Mouse (Mus musculus): ENCODE data around the gene Mafg.
"Not testable (repeated sequence)": the region's sequence is repeated elsewhere in the genome, so short reads cannot be mapped to it uniquely, and the experiment has no call there.

Gene Mafg

DNA sequence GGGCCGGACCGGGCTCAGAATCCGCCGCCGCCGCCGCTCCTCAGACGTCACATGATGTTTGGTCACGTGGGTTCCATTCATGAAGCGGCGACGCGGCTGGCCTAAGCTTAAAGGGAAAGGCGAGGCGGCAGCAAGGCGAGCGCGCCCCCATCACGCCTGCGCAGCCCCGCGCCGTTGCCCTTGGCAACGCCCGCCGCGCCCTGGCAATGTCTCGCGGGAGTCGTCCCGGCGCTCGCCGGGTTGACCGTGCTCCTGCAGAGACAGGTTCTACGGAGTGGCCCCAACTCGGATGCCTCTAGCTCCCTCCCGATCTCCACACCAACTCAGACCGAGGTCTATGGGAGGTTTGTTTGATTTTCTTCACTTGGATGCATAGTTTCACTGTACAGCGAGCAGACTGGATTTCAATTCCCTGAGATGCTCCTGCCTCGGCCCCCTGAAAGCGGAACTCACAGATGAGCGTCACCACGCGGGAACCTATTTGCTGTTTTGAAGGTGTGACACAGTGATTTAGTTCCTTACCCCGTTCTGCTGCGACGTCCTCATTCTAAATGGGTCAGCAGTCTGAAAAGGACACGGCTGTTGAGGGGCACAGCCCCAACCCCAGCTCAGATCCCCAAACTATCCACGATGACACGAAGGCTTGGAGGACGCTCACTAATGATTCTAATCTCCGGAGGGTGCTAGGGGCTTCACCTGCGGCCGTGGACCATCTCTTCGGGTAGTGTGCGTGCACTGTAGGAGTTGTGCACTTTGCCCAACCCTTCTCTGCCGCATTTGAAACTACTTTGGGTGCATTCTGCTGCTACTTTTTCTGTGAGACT, at the start of gene Mafg:
TSS of gene Mafg (minus strand) at position 81 of the 824 bp plus-strand sequence.
- DNase-seq: peak; percentile 96

DNA sequence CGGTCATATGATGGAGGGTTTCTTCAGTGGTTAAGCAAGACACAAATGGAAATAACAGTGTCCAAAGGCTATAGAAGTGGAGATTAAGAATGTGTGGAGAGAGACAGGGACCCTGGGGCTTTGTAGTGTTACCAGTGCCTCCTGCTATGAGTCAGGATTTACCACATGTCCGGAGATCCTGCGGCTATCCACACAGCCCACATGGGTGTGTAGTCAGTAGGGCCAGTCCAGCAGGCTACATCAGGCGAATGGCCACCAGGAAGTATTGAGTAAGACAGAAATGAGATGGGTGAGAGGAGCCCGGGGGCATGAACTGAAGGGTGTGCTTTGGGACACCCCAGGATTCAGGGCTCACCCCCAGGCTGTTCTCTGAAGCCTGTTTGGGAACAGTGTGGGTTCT, 49.3 kb upstream of the Mafg start:
- DNase-seq: no peak

DNA sequence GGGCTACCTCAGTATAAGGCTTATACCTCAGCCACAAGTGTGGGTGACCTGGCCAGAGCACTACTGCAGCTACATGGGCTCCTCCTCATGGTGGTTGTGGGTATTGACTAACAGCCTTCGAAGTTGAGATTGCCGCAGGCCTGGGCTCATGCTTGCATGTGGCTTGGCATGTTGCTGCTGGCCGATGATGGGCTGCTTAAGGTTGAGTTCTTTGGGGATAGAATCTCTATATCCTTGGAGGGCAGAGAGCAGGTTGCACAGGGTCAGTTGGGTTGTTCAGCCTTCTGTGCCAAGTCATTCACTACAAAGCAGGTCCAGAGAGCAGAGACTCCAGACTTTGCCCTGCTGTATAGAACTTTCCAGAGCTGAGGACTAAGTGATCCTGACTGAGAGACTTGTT, 46.5 kb upstream of the Mafg start:
- DNase-seq: no peak

DNA sequence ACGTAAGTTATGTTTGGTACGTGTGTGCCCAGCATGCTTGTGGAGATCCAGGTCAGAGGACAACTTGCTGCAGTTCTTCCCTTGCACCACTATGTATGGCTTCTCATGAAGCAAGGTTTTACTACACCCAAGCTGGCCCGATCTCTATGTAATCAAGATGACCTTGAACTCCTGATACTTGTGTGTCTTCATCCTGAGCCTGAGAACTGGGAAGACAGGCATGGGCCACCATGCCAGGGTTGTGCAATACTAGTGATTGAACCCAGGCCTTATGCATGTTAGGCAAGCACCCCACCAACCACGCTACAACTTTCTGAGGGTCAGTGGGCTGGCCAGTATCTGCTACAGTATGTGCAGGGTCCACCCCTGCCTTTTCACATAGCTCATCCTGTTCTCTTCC, 43.6 kb upstream of the Mafg start:
- no peak for DNase-seq

DNA sequence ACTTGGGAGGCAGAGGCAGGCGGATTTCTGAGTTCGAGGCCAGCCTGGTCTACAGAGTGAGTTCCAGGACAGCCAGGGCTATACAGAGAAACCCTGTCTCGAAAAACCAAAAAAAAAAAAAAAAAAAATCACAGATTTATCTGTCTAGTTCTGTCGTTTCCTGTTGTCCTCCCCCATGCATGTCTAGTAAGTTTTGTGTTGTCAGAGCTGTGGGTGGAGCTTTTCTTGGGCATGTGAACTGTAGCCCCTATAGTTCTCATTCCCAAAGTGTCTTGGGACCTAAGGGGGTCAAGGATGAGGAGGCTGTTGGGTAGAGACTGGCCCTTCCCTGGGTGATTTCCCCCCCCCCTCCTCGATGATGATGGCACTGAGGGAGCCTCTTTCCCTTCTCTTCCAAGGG, 42.5 kb upstream of the Mafg start:
- DNase-seq: not testable (repeated sequence)

DNA sequence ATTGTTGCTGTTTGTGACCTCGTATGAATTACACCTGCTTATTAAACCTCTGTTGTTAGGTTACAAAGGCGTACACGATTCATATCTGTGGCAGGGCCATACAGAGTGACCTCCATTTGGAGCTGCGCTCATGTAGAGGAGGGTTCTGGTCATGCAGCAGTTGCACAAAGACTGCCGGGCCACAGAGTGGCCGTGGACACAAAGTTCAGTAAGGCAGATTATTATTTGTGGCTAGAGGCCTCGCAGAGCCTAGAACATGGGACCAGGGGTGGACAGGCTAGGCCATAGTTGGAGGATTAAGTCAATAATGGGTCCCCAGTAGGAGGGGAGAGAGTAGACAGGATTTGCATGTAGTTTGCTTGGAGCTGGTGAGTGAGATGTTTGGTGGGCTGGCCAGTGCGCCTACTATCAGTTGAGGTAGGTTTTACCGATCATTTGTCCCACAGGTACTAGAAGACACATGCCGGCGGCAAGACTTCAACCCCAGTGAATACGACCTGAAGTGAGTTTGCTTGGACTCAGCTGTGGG, 40.3 kb upstream of the Mafg start:
- no peak for DNase-seq

DNA sequence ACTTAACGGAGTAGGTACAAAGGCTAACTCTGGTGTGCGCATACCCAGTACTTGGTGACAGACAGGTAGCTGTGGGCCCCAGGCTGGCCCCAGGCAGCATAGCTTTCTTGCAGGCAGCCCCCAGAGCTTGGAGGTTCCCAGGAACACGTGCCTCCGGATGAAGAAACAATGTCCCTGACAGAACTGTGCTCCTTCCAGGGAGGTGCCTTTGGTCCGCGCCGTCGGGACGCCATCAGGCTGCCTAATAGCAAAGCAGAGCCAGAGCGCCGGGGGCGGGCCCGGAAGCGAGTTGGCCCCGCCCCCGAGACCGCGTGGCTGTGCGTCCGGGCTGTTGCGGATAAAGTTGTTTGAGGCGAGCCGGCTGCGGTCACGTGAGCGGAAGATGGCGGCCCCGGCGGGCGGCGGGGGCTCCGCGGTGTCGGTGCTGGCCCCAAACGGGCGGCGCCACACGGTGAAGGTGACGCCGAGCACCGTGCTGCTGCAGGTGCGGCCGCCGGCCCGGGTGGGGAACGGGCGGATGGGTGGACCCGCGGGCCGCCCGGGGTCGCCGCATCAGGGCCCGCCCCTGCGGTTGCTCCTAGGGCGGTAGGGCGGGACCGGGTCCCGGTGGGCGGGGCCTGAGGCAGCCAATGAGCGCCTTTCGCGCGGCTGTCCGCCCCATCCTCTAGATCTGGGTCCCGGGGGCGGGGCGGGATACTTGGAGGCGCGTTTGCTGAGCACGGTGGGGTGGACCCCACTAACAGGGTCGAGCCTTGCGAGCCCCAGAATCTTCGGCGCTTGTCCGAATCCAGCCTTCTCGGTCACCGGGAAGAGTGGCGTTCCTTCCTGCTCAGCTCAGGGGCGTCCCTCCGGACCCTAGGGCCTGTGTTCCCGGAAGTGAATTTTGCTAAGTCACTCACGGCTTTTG, 39.5 kb upstream of the Mafg start, which contains the start of gene Aspscr1:
TSS of gene Aspscr1 (plus strand) at position 287 of the 907 bp plus-strand sequence.
- DNase-seq: peak; percentile 93

DNA sequence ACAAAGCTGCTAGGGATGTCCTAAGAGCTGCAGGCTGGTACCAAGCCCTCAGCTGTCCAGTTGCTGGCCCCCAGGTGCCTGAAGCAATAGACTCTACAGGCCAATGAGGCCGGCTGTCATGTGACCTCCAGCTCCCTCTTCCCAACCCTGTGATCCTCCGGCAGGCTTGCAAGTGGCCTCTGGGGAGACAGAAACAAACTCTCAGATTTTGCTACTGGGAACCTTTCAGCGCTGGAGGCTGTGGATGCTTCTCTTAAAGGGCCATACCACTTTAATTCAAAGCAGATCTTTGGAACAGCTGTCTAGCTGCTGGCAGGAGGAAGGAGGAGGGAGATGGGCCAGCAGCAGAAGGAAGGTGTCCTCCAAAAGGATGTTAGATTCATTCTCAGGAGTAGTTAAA, 33.2 kb upstream of the Mafg start:
- DNase-seq: no peak

DNA sequence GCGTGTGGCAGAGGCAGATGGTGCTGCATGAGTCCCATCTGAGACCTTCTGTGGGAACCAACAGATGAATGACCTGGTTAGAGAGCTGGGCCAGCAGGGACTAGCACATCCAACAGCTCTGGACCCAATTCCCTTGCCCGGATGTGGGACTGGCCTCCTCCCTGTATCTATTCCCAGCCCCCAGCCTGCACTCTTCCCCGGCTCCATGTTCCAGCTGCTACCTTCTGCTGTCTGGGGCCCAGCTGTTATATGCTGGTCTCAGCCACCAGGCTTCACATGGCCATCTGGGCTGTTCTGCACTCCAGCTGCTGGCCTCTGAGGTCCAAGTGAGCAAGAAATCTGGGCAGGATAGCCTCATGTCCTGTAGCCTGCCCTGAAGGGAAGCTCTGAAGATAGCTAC, 32.0 kb upstream of the Mafg start:
- no peak for DNase-seq

DNA sequence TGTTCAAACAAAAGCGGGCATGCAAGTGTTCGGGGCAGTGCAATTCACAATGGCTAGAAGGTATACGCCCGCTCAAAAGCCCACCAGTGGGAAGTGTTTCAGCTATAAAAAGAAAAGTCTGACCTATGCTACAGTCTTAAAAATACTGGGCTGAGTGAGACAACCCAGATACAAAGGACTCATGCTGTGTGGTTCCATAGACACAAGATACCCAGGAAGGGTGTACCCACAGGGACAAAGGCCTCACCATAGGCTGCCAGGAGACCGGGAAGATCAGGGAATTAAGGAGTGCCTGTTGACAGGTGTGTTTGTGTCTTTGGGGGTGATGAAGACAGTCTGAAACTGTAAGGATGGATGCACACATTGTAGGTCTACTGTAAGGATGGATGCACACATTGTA, 30.3 kb upstream of the Mafg start:
- no peak for DNase-seq

DNA sequence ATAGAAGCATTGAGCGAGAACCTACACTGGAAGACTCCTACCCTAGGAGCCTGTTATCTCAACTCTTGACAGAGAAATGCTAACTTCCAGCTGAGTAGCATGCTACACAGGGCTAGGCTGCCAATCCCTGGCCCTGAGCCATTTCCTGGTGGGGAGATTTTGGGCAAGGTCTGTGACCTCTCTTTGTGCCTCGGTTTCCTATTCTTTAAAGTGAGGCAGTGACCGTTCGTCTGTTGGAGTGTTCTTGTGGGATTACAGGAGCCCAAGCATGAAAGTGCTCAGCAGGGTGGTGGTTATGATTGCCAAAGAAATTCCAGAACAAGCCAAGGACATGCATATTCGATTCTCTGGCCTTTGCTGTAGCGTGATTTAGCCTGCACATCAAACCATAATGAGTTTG, 29.4 kb upstream of the Mafg start:
- DNase-seq: no peak

DNA sequence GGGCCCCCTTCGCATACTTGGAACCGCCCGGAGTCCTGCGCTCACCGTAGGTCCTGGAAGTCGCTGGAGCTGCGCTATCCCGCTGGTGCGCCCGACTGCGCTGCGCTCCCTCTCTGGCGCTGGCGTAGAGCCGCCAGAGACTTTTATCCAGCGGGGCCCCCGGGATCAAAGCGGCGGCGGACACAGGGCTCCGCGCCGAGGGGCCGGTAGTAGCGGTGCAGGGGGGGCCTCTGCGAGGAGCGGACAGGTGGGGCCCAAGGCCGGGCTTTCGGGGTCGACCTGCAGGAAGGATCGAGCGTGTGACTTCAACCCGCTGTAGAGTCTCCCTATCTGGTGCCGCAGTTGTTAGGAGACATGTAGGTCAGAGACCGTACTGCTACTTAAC, 27.7 kb upstream of the Mafg start, which contains the start of gene Notum:
TSS of gene Notum (minus strand) at position 100 of the 385 bp plus-strand sequence.
- DNase-seq: no peak

DNA sequence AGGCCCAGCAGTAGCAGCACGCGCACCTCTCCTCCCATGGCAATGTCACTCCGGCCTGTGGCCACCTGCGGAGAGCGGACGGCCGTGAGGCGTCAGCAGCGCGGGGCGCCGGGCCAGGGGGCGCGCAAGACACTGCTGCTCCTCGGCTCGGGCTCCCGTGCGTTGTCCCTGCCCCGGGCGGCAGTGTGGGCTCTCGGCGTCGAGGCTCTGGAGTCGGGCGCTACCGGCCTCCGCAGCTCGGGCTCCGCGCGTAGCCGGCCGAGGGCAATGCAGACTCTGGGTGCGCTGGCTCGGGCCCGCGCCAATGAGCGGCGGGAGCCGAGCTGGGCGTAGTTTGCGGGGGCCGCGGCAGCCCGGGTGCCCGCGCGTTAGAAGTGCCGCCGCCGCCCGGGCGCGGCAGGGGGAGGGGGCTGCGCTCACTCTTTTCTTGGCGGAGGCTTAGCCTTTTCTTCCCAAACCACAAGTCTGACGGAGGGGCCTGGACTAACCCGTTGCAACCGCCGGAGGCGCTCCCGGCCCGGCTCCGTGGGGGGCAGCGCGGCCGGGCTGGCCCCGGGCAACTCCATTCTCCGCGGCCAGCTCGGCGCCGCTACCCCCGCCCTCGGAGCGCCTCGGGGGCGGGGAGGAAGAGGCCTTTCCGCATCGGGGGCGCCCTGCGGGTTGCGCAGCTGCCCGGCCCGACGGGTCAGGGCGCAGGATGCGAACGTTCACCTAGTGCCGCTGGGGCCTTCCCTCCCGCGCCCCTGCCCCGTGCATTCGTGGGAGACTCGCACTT, 27.1 kb upstream of the Mafg start:
- no peak for DNase-seq

DNA sequence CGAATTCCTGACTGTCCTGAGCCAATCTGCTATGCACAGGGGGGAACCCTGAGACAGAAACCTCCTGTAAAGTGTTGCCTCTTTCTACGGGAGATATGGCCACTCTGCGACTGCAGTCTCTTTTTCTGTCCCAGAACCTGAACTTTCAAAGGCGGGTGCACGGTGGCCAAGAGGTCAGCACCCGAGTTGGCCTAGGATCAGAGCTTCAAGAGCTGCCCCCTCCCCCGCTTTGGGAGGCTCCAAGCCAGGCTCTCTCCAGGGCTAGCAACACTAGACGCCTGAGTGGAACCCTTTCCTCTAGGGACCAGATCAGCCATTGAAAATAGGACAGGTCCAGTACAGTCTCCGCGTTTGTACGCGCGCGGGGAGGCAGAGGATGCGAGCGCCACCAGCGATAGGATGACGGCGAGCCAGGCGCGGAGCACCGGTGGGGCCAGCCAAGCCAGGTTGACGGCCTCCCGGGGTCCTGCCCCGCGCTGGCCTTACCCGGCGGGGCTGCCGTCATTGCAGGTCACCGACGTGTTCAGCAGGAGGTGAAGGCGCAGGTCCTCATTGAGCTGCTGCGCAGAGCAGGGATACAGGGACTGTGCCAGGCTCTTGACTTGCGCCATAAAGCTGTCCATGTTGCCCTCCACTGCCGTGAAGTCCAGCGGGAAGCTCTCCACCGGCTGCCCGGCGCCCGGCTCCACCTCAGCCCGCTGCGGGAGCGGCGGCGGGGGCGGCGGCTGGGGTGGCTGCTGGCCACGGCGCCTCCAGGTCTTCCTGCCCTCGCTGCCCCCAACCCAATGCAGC, 26.3 kb upstream of the Mafg start:
- DNase-seq: no peak

DNA sequence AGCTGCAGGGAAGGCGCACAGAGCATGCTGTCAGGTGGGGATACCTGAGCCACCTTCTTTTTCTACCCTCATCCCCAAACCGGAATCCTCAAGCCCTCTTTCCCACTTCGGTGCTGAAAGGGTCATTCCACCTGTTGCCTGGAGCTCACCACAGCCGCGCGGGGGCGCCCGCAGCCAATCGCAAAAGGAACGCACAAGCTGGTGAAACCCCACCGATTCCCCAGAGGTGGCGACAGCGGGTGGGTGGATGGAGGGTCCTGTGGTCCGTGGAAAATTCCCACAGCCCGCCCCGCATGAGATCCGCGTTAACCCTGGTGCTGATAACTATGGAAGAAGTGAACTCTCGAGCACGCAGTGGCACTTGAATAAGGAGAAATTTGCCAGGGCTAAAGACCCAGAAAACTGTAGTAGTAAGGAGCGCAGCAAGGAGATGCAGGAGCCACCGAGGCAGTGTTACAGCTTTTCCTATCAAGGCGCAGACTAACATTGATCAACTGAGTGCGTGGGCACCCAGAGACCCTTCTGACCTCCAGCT, 25.5 kb upstream of the Mafg start:
- DNase-seq: peak; percentile 60

DNA sequence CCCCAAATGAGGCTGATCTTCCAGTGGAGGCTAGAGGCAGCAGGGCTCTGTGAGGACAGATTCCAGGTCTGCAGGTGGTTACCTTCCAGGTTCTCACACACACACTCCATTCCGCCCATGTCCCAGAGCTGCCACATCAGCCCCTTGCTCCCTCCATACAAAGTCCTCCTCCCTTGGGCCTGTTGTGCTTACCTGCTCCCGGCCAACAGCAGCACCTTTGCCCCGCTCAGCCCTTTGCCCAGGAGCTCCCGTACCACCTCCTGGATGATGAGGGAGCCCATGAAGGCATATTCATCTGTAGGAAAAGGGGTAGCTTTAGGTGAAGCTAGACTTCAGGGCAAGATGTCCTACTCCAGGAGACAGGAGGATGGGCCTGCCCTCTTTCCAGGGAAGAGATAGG, 23.9 kb upstream of the Mafg start:
- no peak for DNase-seq

DNA sequence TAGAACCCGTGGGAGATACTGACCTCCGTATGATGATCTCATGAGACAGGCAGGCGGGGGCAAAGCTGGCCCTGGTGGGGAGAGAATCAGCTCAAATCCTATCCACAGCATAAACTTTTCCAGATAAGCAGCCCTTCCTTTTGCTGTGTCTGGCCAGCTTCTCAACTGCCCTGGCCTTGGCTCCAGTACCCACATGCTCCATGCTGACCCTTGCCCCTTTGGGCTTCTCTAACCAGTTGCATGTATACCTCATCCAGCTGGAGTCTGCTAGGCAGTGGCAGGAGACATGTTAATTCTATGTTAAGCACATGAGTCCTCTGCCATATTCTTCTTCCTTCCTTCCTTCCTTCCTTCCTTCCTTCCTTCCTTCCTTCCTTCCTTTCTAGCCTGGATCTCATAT, 21.3 kb upstream of the Mafg start:
- DNase-seq: no peak

DNA sequence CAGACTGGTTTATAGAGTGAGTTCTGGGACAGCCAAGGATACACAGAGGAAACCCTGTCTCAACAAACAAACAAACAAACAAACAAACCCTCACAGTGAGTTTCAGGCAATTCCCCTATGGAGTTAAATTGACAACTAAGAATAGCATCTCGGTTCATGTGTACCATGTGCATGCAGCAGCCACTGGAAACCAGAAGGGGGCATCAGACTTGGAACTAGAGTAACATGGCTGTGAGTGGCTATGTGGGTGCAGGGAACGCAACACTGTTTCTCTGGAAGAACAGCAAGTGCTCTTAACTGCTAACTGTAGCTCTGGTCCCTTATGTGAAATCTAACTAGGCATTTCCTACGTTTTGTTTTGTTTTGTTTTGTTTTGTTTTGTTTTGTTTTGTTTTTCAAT, 18.5 kb upstream of the Mafg start:
- no peak for DNase-seq

DNA sequence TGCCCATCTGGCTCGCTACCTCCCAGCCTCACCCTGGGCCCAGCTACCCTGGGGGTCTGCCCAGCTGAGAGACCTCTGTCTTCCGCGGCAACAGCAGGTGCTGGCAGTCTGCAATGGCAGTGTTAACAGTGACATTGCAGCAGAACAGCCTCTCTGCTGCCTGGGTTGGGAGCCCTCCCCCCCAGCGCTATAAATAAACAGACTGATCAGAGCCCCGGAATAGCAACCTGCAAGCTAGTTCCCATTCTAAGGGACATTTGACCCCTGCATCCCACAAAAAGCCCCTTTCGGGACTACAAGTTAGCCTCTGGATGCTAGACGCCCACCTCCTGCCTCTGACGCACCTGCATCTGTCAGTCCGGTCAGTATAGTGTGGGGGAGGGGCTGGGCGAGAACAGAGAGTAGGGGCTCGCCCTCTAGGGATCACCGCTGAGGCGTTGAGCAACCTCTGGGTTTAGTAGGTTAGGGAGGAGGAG, 14.6 kb upstream of the Mafg start, which contains the start of gene Myadml2:
TSS of gene Myadml2 (minus strand) at position 158 of the 476 bp plus-strand sequence.
- DNase-seq: peak; percentile 68

DNA sequence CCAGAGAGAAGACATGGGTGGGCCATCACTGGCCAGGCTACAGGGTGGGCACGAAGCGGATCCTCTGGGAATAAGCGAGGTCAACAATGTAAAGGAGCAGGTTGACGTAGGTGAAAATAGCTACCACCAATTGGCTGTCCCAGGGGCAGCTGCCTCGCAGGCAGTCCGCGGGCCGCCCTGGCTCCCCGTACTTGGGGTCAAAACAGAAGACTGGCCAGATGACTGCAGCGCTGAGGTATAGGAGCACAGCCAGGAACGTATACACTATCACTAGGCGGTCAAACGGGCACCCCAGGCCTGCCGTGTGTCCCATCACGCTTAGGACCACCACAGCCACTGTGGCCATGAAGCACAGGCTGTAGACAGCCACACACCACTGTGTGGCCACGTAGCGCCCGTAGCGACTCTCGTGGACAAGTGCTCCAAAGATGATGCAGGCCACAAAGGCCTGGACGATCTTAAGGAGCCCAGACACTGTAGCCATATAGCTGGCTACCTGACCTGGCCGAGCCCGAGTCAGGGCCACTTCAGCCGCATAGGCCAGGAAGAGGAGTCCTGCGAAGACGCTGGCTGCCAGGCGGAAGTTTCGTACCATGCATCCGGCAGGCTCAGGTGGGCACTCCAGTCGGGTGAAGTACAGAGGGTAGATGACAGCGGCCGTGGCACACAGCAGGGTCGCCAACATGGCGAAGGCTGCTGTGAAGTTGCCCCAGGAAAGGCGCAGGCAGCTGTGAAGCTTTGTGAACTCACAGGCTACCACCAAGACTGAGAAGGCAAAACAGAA, 13.8 kb upstream of the Mafg start:
- no peak for DNase-seq

DNA sequence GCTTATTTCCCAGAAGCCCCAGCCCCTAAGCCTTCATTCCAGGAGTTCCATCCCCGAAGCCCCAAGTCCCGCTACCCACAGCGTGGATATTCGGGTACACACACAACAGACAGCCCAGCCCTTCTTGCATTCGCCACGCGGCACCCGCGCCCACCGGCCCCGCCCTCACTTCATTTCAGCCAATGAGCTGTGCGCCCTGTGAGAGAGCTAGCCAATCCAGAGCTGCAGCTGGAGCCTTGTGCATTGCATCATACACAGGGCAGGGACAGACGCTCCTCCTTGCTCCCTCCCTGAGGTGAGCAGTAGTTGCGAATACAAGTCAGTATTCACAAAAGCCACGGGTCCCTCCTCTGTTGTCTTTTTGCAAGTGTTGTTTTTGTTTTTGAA, 10.2 kb upstream of the Mafg start, which contains the start of gene Pycr1:
TSS of gene Pycr1 (minus strand) at position 169 of the 387 bp plus-strand sequence.
- peak; percentile 93 for DNase-seq

Measured in layer of hippocampus, adult 9-11 months (tissue).